Mouse (Mus musculus) cerebellum, adult 2 months (tissue): Measurements from ENCODE around the gene Stx5a.

Source experiments
- CTCF ChIP-seq: fragments of 200-500 bp; IDR thresholded peaks from 2 replicates; pipeline ENCODE4 v1.5.1; 2011; ENCODE audit warnings: low read depth, mild to moderate bottlenecking, control low read depth, low read length, moderate library complexity, borderline replicate concordance; ENCODE audit not compliant: insufficient read depth
- POLR2A ChIP-seq: fragments of 200-500 bp; IDR thresholded peaks from 2 replicates; pipeline ENCODE4 v1.6.1; 2011; ENCODE audit warnings: low read length, control low read depth, borderline replicate concordance; ENCODE audit not compliant: insufficient read depth

DNA sequence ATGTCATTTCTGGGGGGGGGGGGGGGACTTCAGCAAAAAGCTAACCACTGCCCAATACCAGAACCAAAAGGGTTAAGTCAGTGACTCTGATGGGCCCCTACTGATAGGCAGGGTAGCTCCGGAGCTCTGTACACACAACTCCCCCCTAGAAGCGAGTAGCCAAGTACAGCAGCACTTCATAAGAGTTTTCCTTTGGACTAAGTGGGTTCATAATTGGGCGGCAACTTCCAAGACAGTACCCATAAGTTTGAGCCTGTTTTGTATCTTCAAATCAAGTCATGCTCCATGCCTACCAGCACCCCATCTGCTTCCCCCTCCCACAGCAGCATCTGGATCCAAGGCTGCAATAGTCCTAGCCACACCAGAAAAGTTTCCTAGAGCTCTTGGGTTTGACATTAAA lies 14.4 kb downstream of the Stx5a start:
- TF ChIP-seq POLR2A (no peak), CTCF (no peak)
